Mouse (Mus musculus): ENCODE data around the gene Pdcd6.

Gene Pdcd6

GRCm38 (mm10) chr13:74317170-74317849 is at the start of gene Pdcd6:
Gene Pdcd6, minus strand, starts transcription at chr13:74317580.
- WGBS = under 1% methylated on average over 36 of the region's 36 CpGs

DNA sequence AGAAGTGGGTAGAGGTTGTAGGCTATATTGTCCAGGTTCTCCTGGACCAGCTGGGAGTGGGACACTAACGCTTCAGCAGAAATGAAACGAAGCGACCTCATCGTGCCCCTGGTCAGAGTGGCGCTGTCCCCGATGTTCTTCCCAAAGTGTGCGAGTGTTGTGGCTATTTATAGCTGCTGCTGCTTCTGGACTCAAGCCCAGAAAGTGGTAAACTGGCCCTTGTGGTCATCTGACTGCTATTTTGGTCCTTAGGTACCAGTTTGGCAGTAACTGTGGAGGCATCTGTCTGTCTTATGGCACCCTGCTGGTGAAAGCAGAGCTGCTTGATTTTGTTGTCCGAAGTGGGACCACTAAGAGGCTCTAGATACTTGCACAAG is 46.5 kb upstream of the Pdcd6 start, which contains the start of gene Lrrc14b:
Gene Lrrc14b, minus strand, starts transcription at position 147 of the 377 bp plus-strand sequence.
- WGBS = 34% methylated on average over 8 of the region's 8 CpGs

DNA sequence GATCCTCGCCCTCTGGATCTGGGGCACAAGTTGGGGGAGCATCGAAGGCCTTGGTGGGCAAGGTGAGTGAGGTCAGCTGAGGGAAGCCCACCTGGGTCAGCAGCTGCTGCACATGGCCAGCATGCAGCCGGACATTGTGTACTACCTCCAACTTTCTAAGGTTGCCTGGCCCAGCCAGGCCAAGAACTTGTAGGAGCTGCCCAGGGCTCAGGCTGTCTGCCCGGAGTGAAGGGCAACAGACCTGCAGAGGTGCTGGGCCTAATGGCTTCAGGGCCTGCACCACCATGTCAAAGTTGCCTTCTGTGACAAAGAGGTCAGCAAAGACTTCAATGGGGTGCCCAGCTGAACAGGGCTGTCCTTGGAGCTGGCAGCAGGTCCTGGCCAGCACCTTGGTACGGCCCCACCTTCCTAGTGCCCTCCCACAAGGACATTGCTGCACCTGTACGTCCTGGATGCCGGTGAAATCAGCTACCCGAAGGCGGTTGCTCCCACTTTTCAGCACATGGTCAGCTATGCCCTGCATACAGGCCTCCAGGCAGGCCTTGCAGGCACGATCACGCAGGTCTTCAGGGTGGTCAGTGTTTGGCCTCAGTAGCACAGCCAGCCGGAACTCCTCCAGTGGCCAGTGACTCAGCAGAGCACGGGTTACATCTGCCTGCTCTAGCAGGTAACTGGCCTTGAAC is 45.9 kb upstream of the Pdcd6 start:
- 86% methylated on average over 13 of the region's 13 CpGs for WGBS

DNA sequence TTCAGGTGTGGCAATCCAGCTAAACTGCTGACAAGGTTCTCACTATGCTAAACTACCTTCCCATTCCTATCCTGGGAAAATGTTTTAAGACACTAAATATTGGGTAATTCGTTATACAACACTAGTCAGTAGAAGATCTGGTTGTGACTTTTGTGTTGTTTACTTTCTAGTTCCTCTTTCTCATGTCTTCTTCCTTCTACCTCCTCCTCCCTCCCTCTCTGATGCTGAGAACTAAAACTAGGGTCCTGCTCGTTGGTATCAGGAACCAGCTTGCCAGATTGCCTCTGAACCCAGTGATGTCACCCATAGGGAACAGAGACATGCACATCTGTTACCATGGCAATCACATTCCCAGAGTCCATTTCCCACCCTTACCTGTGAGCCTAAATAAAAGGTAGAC is 44.8 kb upstream of the Pdcd6 start:
- WGBS = 50% methylated on average over 2 of the region's 2 CpGs

DNA sequence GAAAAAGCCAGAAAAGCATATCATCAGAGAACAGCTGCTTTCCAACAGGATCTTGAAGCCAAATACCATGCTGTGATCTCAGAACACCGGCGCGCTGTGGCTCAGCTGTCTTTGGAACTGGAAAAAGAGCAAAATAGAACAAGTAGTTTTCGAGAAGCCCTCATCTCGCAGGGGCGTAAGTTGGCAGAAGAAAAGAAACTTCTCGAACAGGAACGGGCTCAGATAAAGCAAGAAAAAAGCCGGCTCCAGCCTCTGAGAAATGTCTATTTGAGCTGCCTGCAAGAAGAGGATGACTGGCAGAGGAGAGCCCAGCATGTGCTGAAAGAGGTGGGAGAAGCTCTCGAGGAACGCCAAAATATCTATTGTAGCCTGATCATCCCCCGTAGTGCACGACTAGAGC is 39.1 kb upstream of the Pdcd6 start:
- 63% methylated on average over 13 of the region's 13 CpGs for WGBS

DNA sequence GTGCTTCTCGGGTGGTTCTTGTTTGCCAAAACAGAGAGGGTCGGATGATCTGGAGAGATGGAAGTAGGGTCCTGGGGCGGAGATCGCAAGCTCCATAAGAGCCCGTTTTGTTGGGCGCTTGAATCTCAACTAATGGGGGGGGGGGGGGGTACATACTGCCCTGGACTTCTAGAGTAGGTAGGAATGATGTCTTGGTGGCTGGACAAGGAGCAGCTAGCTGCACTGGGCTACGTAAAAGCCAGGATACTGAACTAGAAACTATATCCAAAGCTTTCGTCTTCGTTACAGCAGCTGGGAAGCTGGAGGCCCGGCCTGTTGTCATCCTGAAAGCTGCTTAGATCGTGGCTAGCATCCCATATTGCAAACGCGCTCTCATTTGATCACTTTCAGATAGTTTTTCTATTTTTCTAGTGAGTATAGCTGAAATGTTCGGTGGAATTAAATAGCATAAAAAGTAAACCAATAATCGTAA is 33.1 kb upstream of the Pdcd6 start:
- WGBS = 3% methylated on average over 15 of the region's 15 CpGs

DNA sequence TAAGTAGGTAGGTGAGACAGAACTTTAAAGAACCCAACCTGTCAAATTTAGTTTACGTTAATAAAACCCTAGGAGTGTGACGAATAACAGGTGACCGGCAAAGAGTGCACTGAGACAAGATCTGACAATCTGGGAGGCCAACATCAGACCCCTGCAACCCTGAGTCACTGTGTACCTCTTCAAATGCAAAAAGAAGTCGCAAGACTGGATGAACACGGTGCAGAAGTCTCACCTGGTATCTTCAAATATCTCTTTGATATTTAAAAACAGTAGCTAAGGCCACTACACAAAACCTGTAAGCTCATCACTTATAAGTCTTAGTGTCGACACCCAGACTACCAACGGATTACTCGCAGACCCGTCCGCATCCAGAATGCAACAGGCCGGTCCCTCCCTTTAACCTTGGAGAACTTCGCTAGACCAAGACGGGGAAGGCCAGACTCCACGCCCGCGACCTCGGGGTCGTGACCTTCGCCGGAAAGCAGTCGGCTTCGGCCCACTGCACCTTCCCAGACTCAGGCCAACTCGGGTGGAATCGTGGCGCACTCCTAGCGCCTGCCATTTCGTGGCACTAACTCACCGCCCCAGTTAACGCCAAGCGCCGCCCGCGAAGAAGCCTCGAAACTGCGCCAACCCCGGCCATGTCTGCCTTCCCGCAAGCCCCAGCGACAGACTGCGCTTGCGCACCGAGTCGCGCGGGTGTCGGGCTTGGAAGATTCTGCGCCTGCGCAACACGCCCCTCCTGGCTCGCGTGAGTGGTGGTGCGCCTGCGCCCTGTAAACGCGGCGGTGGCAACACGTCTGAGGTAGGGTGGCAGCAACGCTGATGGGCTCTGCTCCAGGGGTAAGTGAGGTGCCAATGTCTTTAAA is 32.4 kb upstream of the Pdcd6 start, which contains the start of the genes Sdha and Ccdc127:
Gene Sdha, minus strand, starts transcription at position 715 of the 869 bp plus-strand sequence.
Gene Ccdc127, plus strand, starts transcription at position 744 of the 869 bp plus-strand sequence.
- WGBS = under 1% methylated on average over 57 of the region's 57 CpGs

DNA sequence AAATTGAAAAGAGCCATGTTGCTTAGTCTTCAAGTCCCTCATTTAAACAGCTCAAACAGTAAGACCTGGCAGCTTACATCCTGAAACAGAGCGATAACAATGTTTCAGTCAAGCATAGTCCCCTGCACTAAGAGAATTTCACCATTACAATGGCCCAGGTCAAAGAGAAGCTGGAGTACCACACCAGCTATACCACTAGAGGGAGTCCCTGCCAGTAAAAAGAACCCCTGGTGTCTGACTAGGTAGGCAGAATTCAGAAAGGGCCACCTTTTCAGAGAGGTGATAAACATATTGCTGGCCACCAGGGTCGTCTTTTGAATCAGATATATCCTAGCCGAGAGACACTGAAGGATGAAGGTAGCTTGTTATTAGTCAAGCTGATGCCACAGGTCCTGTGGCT is 23.7 kb upstream of the Pdcd6 start:
- 50% methylated on average over 3 of the region's 3 CpGs for WGBS

DNA sequence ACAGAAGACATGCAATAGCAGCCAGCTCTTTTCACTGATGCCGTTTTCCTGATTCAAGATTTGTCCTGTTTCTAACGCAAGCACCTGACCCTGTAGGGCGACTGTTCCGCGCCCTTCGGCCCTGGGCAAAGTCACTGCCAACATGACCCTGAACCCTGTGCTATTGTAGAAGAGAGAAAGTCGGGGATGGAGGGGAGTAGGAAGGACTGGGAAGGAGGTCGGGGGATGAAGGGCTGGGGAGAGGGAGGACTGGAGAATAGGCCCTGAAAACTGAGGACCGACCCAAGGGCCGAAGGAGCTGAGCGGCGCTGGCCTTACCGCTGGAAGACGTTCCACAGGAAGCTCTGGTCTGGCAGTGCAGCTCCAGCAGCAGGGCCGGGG is 601 bp downstream of the Pdcd6 start:
- WGBS = under 1% methylated on average over 15 of the region's 15 CpGs

DNA sequence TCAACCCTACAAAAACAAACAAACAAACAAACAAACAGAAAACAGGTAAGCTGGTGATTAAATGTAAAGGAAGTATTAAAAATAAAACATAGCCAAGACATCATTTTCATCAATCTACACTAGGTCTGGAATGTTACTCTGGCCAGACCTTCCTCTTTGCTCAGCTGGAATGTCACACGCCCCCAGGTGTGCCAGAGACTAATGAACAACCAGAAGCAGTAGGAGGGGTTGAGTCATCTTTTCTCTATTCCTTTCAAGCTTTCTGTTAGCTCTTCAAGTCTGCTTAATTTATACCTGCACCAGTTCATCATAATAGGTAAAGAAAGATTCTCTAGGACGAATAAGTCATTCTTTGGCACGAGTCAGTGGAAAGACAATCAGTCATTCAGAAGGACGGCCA is 994 bp downstream of the Pdcd6 start:
- WGBS = 20% methylated on average over 4 of the region's 4 CpGs

- whole genome bisulfite sequencing = 97% methylated on average over 3 of the region's 3 CpGs
Measured at GRCm38 (mm10) chr13:74314616-74315015, 2.8 kb downstream of the Pdcd6 start.

DNA sequence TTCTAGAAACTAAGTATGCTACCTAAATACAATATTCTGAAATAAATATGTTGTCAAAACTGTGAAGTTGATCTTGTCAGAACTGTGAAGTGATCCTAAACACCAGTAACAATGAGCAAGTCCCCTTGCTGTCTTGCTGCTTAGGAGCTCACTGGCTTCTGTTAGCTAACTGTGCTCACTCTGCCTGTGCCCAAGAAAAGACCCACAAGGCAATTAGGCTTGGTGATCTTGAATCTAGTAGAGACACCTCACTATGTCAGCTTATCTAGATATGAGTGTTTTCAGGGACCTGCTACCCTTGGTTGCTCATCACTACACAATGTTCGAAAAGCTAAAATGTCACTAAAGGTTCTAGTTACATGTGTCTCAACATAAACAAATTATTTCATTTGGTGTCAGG is 11.6 kb downstream of the Pdcd6 start:
- WGBS = 98% methylated on average over 1 of the region's 1 CpGs

DNA sequence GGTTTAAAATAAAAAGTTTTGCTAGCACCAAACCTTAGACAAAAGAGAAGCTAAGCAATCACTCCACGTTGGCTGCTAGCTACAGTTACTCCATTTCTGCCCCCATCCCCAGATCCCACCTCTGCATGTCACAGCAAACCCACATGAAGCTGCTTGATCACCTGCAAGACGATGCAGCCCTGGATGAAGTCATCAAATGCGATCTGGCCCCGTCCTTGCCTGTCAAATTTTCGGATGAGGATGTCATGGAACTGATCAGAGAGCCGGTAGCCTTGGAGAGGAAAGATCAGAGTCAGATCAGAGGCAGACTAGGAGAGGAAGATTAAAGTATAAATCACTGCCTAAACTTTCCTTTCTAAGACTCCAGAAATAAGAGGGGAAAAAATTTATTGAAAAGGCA is 12.0 kb downstream of the Pdcd6 start:
- 85% methylated on average over 6 of the region's 6 CpGs for WGBS

- WGBS = 79% methylated on average over 10 of the region's 10 CpGs
Measured at GRCm38 (mm10) chr13:74302050-74303037, 15.0 kb downstream of the Pdcd6 start.

GRCm38 (mm10) chr13:74301607-74301984 is 15.8 kb downstream of the Pdcd6 start:
- WGBS = 74% methylated on average over 6 of the region's 6 CpGs

DNA sequence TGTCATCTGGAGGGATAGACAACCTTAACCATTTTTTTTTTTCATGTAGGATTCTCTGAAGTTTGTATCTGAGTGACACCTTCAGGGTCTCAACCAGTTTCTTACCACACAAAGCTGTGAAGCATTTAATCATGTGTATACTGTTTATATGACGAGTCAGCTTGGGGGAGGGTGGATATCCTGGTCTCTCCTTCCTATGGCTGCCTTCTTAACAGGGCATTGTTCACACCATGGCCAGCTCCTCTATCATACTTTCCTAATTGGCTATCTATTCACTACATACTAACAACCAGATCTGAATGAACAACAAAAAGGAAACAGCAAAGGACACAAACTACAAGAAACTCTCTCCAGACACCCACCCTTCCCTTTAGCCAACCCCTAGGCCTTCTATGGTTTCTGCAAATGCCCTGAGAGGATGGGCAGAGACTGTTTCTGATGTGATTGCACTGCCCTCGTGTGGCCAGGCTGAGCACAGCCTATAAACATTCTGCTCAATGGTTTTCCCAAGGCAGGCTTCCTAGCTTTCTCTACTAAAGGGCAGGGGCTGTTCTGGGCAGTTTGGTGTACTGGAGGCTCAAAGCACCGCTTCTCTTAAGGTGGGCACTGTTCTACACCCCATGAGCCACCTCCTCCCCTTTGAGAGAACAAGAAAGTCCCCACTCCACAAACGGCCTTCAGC is 16.3 kb downstream of the Pdcd6 start:
- WGBS = 32% methylated on average over 4 of the region's 4 CpGs

GRCm38 (mm10) chr13:74296376-74296775 is 21.0 kb downstream of the Pdcd6 start:
- WGBS = 77% methylated on average over 7 of the region's 7 CpGs

GRCm38 (mm10) chr13:74292167-74292566 is 25.2 kb downstream of the Pdcd6 start, which contains the start of gene Ahrr:
Gene Ahrr, minus strand, starts transcription at chr13:74292331.
- WGBS = 4% methylated on average over 27 of the region's 27 CpGs

GRCm38 (mm10) chr13:74289646-74290045 is 27.7 kb downstream of the Pdcd6 start:
- 86% methylated on average over 5 of the region's 5 CpGs for WGBS

DNA sequence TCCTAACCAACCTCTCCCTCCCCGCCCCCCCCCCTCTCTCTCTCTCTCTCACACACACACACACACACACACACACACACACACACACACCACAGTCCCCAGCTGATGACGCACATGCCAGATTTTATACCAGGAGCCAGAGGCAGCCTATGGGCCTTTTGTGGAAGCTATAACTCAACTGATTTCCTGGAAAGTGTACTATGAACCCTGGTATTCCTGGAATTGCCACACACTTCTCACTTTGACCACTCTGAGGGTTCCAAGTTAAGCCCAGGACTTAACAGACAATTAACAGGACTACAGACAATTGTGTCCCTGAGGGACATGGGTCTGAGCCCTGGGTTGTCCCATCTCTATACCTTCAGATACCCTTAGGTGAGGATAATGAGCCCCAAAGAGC is 35.1 kb downstream of the Pdcd6 start:
- 88% methylated on average over 1 of the region's 2 CpGs for WGBS
